In the genomic region with DNA sequence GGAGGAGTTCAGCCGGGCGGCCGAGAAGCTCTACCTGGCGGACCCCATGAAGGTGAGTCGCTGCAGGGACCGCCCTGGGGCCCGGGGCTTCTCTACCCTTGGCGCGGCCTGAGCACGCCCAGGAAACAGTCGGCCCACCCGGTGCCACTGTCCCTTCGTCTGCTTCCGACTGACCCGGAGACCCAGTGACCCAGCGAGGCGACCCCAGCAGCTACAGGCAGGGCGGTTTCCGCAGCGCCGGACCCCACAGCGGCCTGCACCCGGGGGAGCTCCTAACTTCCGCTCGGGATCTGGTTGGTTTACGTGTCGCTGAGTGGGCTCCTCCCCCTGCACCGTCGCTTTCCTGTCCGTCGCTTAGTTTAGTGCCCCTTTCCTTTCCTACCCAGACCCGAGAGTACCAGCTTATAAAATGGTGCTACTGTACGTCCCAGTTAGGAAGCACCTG, we compare ENCODE assay signal across 8 mouse cellular contexts. TPM values are rescaled to one million over a fixed set of nuclear protein-coding genes. Genes with fewer than 3 reads are reported as not detected.
A peak's percentile ranks its signal among the peaks of the same experiment; 100 is the strongest.
DNase-seq lines count a peak whose midpoint lies in the region; ATAC-seq lines count a peak whose summit lies in the region.

No protein-coding gene starts in this region.

- H3K9ac ChIP-seq in hindbrain, embryonic 11.5 days (ENCODE audit: low read depth, low read length) = peak overlapping the region; percentile 64

- no peaks in the 10 kb centered on the region for H3K9me3 ChIP-seq in hindbrain, embryonic 11.5 days (ENCODE audit: control insufficient read depth, low read length)

- H3K4me1 ChIP-seq in hindbrain, embryonic 11.5 days (replicated peaks; ENCODE audit: control insufficient read depth, insufficient read depth, low read length) = no peaks in the 10 kb centered on the region

- H3K27me3 ChIP-seq in hindbrain, embryonic 11.5 days (ENCODE audit: control insufficient read depth, insufficient read depth, low read length) = no peaks in the 10 kb centered on the region

- H3K27ac ChIP-seq in hindbrain, embryonic 11.5 days (ENCODE audit: low read depth, low read length) = peak overlapping the region; percentile 66

- peak overlapping the region; percentile 47 for H3K4me2 ChIP-seq in hindbrain, embryonic 11.5 days (replicated peaks; ENCODE audit: low read depth, low read length)

- peak overlapping the region; percentile 62 for H3K4me3 ChIP-seq in hindbrain, embryonic 11.5 days (ENCODE audit: low read depth, low read length)

- under 1% methylated on average over 33 of the region's 33 CpGs for WGBS in hindbrain, embryonic 11.5 days

- peak; percentile 90 for DNase-seq in NIH3T3 (ENCODE audit: low read depth)
- DNase-seq in cerebellum, adult 9-10 months = peak; percentile 73
- DNase-seq in hindbrain, embryonic 11.5 days (ENCODE audit: low spot score) = peak; percentile 84
- peak; percentile 63 to 74 for DNase-seq in layer of hippocampus, postnatal 25 days (ENCODE audit: extremely low spot score in 1 of 2, low spot score in 1 of 2)
- peak; percentile 89 for DNase-seq in lung, postnatal 25 days (ENCODE audit: low spot score)
- DNase-seq in retina, adult 2 months (ENCODE audit: low read depth, low spot score) = peak; percentile 53
- peak; percentile 86 for DNase-seq in thymus, postnatal 25 days

- peak; percentile 98 for ATAC-seq in frontal cortex, adult (ENCODE audit: low TSS enrichment)
- peak; percentile 95 for ATAC-seq in hindbrain, embryonic 11.5 days (ENCODE audit: low FRiP score)

- no peaks in the 10 kb centered on the region for H3K36me3 ChIP-seq in hindbrain, embryonic 11.5 days (ENCODE audit: control insufficient read depth, insufficient read depth, low read length)

RNA-seq across cellular contexts. Expression of a gene that starts 0.4 kb away (rescaled TPM):
- 179 and 180 TPM in 2 replicates for polyA plus RNA-seq in hindbrain, embryonic 11.5 days (2014; fragmentation: Nextera tagmentation; extraction: Ambion mirVana)
- 10 to 100 TPM; 61.7 to 71.3 TPM for total RNA-seq in layer of hippocampus, postnatal 25 days (2021)

RNA-seq across cellular contexts. Expression of a gene that starts 39.3 kb away (rescaled TPM):
- polyA plus RNA-seq in hindbrain, embryonic 11.5 days (2014; fragmentation: Nextera tagmentation; extraction: Ambion mirVana) = not detected in 2 replicates
- not detected for total RNA-seq in layer of hippocampus, postnatal 25 days (2021)

Comparison
In these comparisons a context has a peak if more than half of its experiments do, and no peak if none do; other contexts are left out.
1. Peak in every context shown above with its lines: DNase-seq, ATAC-seq, H3K4me3 ChIP-seq and H3K27ac ChIP-seq.